Mouse (Mus musculus): ENCODE data around the gene Rel.
"Not testable (repeated sequence)": the region's sequence is repeated elsewhere in the genome, so short reads cannot be mapped to it uniquely, and the experiment has no call there.

DNA sequence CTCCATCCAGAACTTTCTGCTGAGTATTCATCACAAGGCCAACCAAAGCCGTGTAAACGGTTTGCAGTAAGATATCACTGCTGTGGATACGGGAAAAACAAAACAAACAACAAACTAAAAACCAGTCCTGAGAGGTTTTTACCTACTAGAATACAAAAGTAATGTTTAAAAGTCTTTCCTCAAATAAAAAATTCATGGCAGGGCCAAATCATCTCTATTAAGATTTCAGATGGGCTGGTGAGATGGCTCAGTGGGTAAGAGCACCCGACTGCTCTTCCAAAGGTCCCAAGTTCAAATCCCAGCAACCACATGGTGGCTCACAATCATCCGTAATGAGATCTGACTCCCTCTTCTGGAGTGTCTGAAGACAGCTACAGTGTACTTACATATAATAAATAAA lies 3.4 kb downstream of the Rel start:
- TF ChIP-seq CTCF (IDR thresholded peaks at IDR 0.05; ENCODE audit: low read depth); EP300 (optimal IDR thresholded peaks at IDR 0.05): not testable (repeated sequence)

All from stomach, postnatal 0 days (tissue).